Mouse (Mus musculus) left cerebral cortex, adult 8-10 months (tissue): ENCODE measurements around the gene Adgrg1. TPM values are rescaled to one million over a fixed set of nuclear protein-coding genes. Genes with fewer than 3 reads are reported as not detected.
A peak's percentile ranks its signal among the peaks of the same experiment; 100 is the strongest.

Experiments
- DNase-seq, 2 experiments: peaks; one replicate each; pipeline ENCODE4 v3.0.0; 2022; ENCODE audit warnings: low spot score in 2 of 2
- total RNA-seq, 4 experiments: library from RNA; stranded (reverse); gene quantifications; 2 replicates each; pipeline ENCODE4 v1.2.4; 2022

The Adgrg1 gene
- 10 to 100 TPM; 72.9 to 94.8 (median 80.5) TPM for total RNA-seq

GRCm38 (mm10) chr8:94974467-94975165 is at the start of gene Adgrg1:
Gene Adgrg1 (plus strand): TSS chr8:94974751.
- DNase-seq = no peak

- DNase-seq = no peak
Observed at GRCm38 (mm10) chr8:94928227-94928626, 46.3 kb upstream of the Adgrg1 start.

- DNase-seq = no peak
Observed at GRCm38 (mm10) chr8:94933918-94934317, 40.6 kb upstream of the Adgrg1 start.

GRCm38 (mm10) chr8:94935172-94935571 is 39.4 kb upstream of the Adgrg1 start:
- DNase-seq = no peak

GRCm38 (mm10) chr8:94942566-94942965 is 32.0 kb upstream of the Adgrg1 start:
- peak in 1 of 2 experiments; percentile 67 for DNase-seq

- peak in 1 of 2 experiments; percentile 82 for DNase-seq
Observed at GRCm38 (mm10) chr8:94945185-94945584, 29.4 kb upstream of the Adgrg1 start.

- no peak for DNase-seq
Observed at GRCm38 (mm10) chr8:94948421-94948820, 26.1 kb upstream of the Adgrg1 start.

GRCm38 (mm10) chr8:94949010-94949409 is 25.5 kb upstream of the Adgrg1 start:
- no peak for DNase-seq

- peak; percentile 60 to 69 for DNase-seq
Observed at GRCm38 (mm10) chr8:94950046-94950445, 24.5 kb upstream of the Adgrg1 start.

GRCm38 (mm10) chr8:94950458-94950857 is 24.1 kb upstream of the Adgrg1 start:
- no peak for DNase-seq

- DNase-seq = no peak
Observed at GRCm38 (mm10) chr8:94952086-94952485, 22.5 kb upstream of the Adgrg1 start.

- DNase-seq = no peak
Observed at GRCm38 (mm10) chr8:94953624-94954367, 20.8 kb upstream of the Adgrg1 start.

- DNase-seq = no peak
Observed at GRCm38 (mm10) chr8:94954368-94954737, 20.2 kb upstream of the Adgrg1 start.

- no peak for DNase-seq
Observed at GRCm38 (mm10) chr8:94954921-94955758, 19.4 kb upstream of the Adgrg1 start.

GRCm38 (mm10) chr8:94956078-94956574 is 18.4 kb upstream of the Adgrg1 start:
- no peak for DNase-seq

- DNase-seq = no peak
Observed at GRCm38 (mm10) chr8:94962201-94962600, 12.3 kb upstream of the Adgrg1 start.

- no peak for DNase-seq
Observed at GRCm38 (mm10) chr8:94964828-94965227, 9.7 kb upstream of the Adgrg1 start.

GRCm38 (mm10) chr8:94966578-94966977 is 8.0 kb upstream of the Adgrg1 start:
- DNase-seq = no peak

- no peak for DNase-seq
Observed at GRCm38 (mm10) chr8:94967071-94967470, 7.5 kb upstream of the Adgrg1 start.

- DNase-seq = no peak
Observed at GRCm38 (mm10) chr8:94967554-94967953, 7.0 kb upstream of the Adgrg1 start.

GRCm38 (mm10) chr8:94973270-94973669 is 1.3 kb upstream of the Adgrg1 start:
- DNase-seq = no peak

- no peak for DNase-seq
Observed at GRCm38 (mm10) chr8:94973786-94974185, 765 bp upstream of the Adgrg1 start.
